Mouse (Mus musculus) liver, embryonic 11.5 days (tissue): ENCODE measurements around the gene BC004004. TPM values are rescaled to one million over a fixed set of nuclear protein-coding genes. Genes with fewer than 3 reads are reported as not detected.

Experiments
- ATAC-seq: fragments of 200-750 bp; cut with Nextera tagmentation; replicated peaks from 2 replicates; pipeline ENCODE4 v1.8.0; 2017; ENCODE audit warnings: moderate number of reproducible peaks, mild to moderate bottlenecking, moderate TSS enrichment, moderate library complexity; ENCODE audit not compliant: low FRiP score
- DNase-seq: peaks from one replicate; pipeline ENCODE4 v3.0.0-alpha.2; 2017; ENCODE audit warnings: low spot score
- H3K27ac ChIP-seq: fragments of 300-500 bp; sonication (generic); 2 replicates; pipeline ENCODE4 v1.5.1; 2014; ENCODE audit warnings: mild to moderate bottlenecking, low read depth, low read length, control low read depth
- H3K27me3 ChIP-seq: fragments of 300-500 bp; sonication (generic); replicated peaks from 2 replicates; pipeline ENCODE4 v1.6.1; 2014; ENCODE audit warnings: low read length, mixed read lengths; ENCODE audit not compliant: control insufficient read depth, insufficient read depth
- H3K36me3 ChIP-seq: fragments of 300-500 bp; sonication (generic); 2 replicates; pipeline ENCODE4 v1.6.1; 2014; ENCODE audit warnings: mild to moderate bottlenecking, low read length, moderate library complexity, mixed read lengths; ENCODE audit not compliant: control insufficient read depth, insufficient read depth
- H3K4me1 ChIP-seq: fragments of 300-500 bp; sonication (generic); replicated peaks from 2 replicates; pipeline ENCODE4 v1.6.1; 2014; ENCODE audit warnings: low read length, mixed read lengths; ENCODE audit not compliant: control insufficient read depth, insufficient read depth
- H3K4me2 ChIP-seq: fragments of 300-500 bp; sonication (generic); 2 replicates; pipeline ENCODE4 v1.6.1; 2014; ENCODE audit warnings: mild to moderate bottlenecking, control low read depth, moderate library complexity
- H3K4me3 ChIP-seq: fragments of 300-500 bp; sonication (generic); 2 replicates; pipeline ENCODE4 v1.5.1; 2014; ENCODE audit warnings: low read depth, low read length, control low read depth
- H3K9ac ChIP-seq: fragments of 300-500 bp; sonication (generic); 2 replicates; pipeline ENCODE4 v1.6.1; 2014; ENCODE audit warnings: low read depth, low read length, control low read depth
- H3K9me3 ChIP-seq: fragments of 300-500 bp; sonication (generic); 2 replicates; pipeline ENCODE4 v1.6.1; 2016; ENCODE audit warnings: low read length, inconsistent platforms, mixed read lengths; ENCODE audit not compliant: control insufficient read depth
- WGBS: fragments of 180-500 bp; shearing (Covaris S2); extraction: QIAGEN DNeasy Blood & Tissue Kit; methylation state at CpG from one replicate; pipeline ENCODE4 v1.1.7; 2014; 5-methylcytosine and 5-hydroxymethylcytosine counted together
- polyA plus RNA-seq: library from polyadenylated mRNA; unstranded; fragments of >200 nt; fragmentation: Nextera tagmentation; extraction: Ambion mirVana; gene quantifications from 2 replicates; pipeline ENCODE4 v1.2.1, GENCODE M21; 2014

The BC004004 gene
- polyA plus RNA-seq, 1 experiment from 2014 or later, result 70.9 TPM

- Histone ChIP-seq H3K36me3 (no peaks in the 10 kb centered on the region), H3K4me3 (no peak overlapping the region), H3K4me2 (no peak overlapping the region), H3K27ac (no peak overlapping the region), H3K9ac (no peak overlapping the region), H3K4me1 (peaks cover 23% of the 10 kb centered on the region; the same call in 1 of the 2 replicates), H3K9me3 (no peaks in the 10 kb centered on the region), H3K27me3 (no peaks in the 10 kb centered on the region)
- DNase-seq, result no peak
- no peak for ATAC-seq
- 67% methylated on average over 3 of the region's 3 CpGs for WGBS
These were observed 90.3 kb downstream of the BC004004 start for GRCm38 (mm10) chr17:29358928-29359327.

GRCm38 (mm10) chr17:29360761-29361221 is 92.2 kb downstream of the BC004004 start, which contains the start of gene Fgd2:
Gene Fgd2, plus strand, starts transcription at chr17:29360914.
- ATAC-seq (no peak; the same call in 1 of the 2 replicates), DNase-seq (no peak)
- Histone ChIP-seq H3K27me3 (no peaks in the 10 kb centered on the region), H3K9me3 (no peaks in the 10 kb centered on the region), H3K27ac (no peak within 1 kb of the TSS), H3K9ac (no peak within 1 kb of the TSS), H3K4me2 (peak within 1 kb of the TSS; percentile 33), H3K4me1 (peaks cover 21% of the 10 kb centered on the region; the same call in 1 of the 2 replicates), H3K4me3 (peak within 1 kb of the TSS; percentile 13), H3K36me3 (no peaks in the 10 kb centered on the region)
- WGBS, result 8% methylated on average over 5 of the region's 5 CpGs

GRCm38 (mm10) chr17:29361982-29362691 is 93.5 kb downstream of the BC004004 start:
- Histone ChIP-seq H3K4me2 (no peak overlapping the region), H3K27me3 (no peaks in the 10 kb centered on the region), H3K4me3 (no peak overlapping the region), H3K9me3 (no peaks in the 10 kb centered on the region), H3K36me3 (no peaks in the 10 kb centered on the region), H3K27ac (peak overlapping the region; percentile 25; the same call in 1 of the 2 replicates), H3K9ac (no peak overlapping the region), H3K4me1 (peaks cover 14% of the 10 kb centered on the region; the same call in 1 of the 2 replicates)
- ATAC-seq, result no peak
- WGBS, result 46% methylated on average over 8 of the region's 8 CpGs
- DNase-seq, result no peak

- no peak overlapping the region for H3K4me3 ChIP-seq
- no peak overlapping the region for H3K27ac ChIP-seq
- H3K9me3 ChIP-seq, result no peaks in the 10 kb centered on the region
- H3K36me3 ChIP-seq, result no peaks in the 10 kb centered on the region
- peaks cover 13% of the 10 kb centered on the region; the same call in 1 of the 2 replicates for H3K4me1 ChIP-seq
- ATAC-seq (no peak), DNase-seq (no peak)
- no peaks in the 10 kb centered on the region; the same call in 1 of the 2 replicates for H3K27me3 ChIP-seq
- no peak overlapping the region for H3K4me2 ChIP-seq
- no peak overlapping the region for H3K9ac ChIP-seq
- 73% methylated on average over 8 of the region's 8 CpGs for WGBS
These were observed 94.5 kb downstream of the BC004004 start for GRCm38 (mm10) chr17:29363109-29363508.

Other genes starting within 250 kb of the BC004004 start
- 532 and 579 TPM in 2 replicates for gene Srsf3, start 236.2 kb upstream of the BC004004 start, polyA plus RNA-seq
- gene Cdkn1a, start 177.8 kb upstream of the BC004004 start, polyA plus RNA-seq, result 12.2 and 13.8 TPM in 2 replicates
- gene Rab44, start 154.6 kb upstream of the BC004004 start, polyA plus RNA-seq, result 4.4 TPM in 2 replicates
- 0.93 and 1.1 TPM in 2 replicates for gene Cpne5, start 30.6 kb upstream of the BC004004 start, polyA plus RNA-seq
- 200 and 201 TPM in 2 replicates for gene Ppil1, start 4.6 kb upstream of the BC004004 start, polyA plus RNA-seq
- gene Pi16, start 48.9 kb downstream of the BC004004 start, polyA plus RNA-seq, result 0.32 and 0.51 TPM in 2 replicates
- gene Mtch1, start 79.1 kb downstream of the BC004004 start, polyA plus RNA-seq, result 147 and 149 TPM in 2 replicates
- 6.0 and 6.7 TPM in 2 replicates for gene Fgd2, start 92.1 kb downstream of the BC004004 start, polyA plus RNA-seq
- 41.6 and 47.0 TPM in 2 replicates for gene Pim1, start 222.0 kb downstream of the BC004004 start, polyA plus RNA-seq